Mouse (Mus musculus): ENCODE data around the gene Obscn. TPM values are rescaled to one million over a fixed set of nuclear protein-coding genes. Genes with fewer than 3 reads are reported as not detected.
A peak's percentile ranks its signal among the peaks of the same experiment; 100 is the strongest.

The Obscn gene
- polyA plus RNA-seq, 1 experiment from 2014 or later = 0.31 TPM

GRCm38 (mm10) chr11:58981541-58982447, 154.4 kb downstream of the Obscn start:
- TF ChIP-seq EP300 (IDR thresholded peaks at IDR 0.05; ENCODE audit: low read depth) = no peak
- peak; percentile 78 for TF ChIP-seq CTCF (IDR thresholded peaks at IDR 0.05; ENCODE audit: low read depth)
- H3K4me1 ChIP-seq (ENCODE audit: insufficient read depth) = peaks cover 30% of the 10 kb centered on the region
- H3K36me3 ChIP-seq (replicated peaks; ENCODE audit: insufficient read depth, low read length) = peaks cover 46% of the 10 kb centered on the region
- H3K4me3 ChIP-seq (ENCODE audit: low read depth, low read length) = no peak overlapping the region
- peak; percentile 76 for DNase-seq
- 30% methylated on average over 14 of the region's 14 CpGs for WGBS (ENCODE audit: insufficient replicate concordance)
- peak; percentile 10 for ATAC-seq
- no peaks in the 10 kb centered on the region for H3K9me3 ChIP-seq (ENCODE audit: low read length)
- H3K9ac ChIP-seq (replicated peaks) = no peak overlapping the region
- no peaks in the 10 kb centered on the region for H3K27me3 ChIP-seq (ENCODE audit: insufficient read depth, low read length)
- H3K4me2 ChIP-seq (ENCODE audit: low read depth, low read length) = peak overlapping the region; percentile 93
- H3K27ac ChIP-seq (ENCODE audit: low read depth) = peak overlapping the region; percentile 86

- H3K4me3 ChIP-seq (ENCODE audit: low read depth, low read length) = peak overlapping the region; percentile 83
- peaks cover 33% of the 10 kb centered on the region for H3K36me3 ChIP-seq (replicated peaks; ENCODE audit: insufficient read depth, low read length)
- H3K27ac ChIP-seq (ENCODE audit: low read depth) = peak overlapping the region; percentile 91
- DNase-seq (no peak), ATAC-seq (no peak)
- H3K9ac ChIP-seq (replicated peaks) = peak overlapping the region; percentile 26; the same call in 1 of the 2 replicates
- peaks cover 33% of the 10 kb centered on the region for H3K4me1 ChIP-seq (ENCODE audit: insufficient read depth)
- H3K9me3 ChIP-seq (ENCODE audit: low read length) = no peaks in the 10 kb centered on the region
- 60% methylated on average over 5 of the region's 5 CpGs for WGBS (ENCODE audit: insufficient replicate concordance)
- H3K27me3 ChIP-seq (ENCODE audit: insufficient read depth, low read length) = no peaks in the 10 kb centered on the region
- TF ChIP-seq EP300 (IDR thresholded peaks at IDR 0.05; ENCODE audit: low read depth) (no peak), CTCF (IDR thresholded peaks at IDR 0.05; ENCODE audit: low read depth) (no peak)
- H3K4me2 ChIP-seq (ENCODE audit: low read depth, low read length) = peak overlapping the region; percentile 93
Measured at GRCm38 (mm10) chr11:58980381-58980990, 155.7 kb downstream of the Obscn start.

- Histone ChIP-seq H3K27ac (ENCODE audit: low read depth) (peak overlapping the region; percentile 91), H3K9me3 (ENCODE audit: low read length) (no peaks in the 10 kb centered on the region), H3K4me1 (ENCODE audit: insufficient read depth) (peaks cover 33% of the 10 kb centered on the region), H3K9ac (replicated peaks) (peak overlapping the region; percentile 91), H3K36me3 (replicated peaks; ENCODE audit: insufficient read depth, low read length) (peaks cover 26% of the 10 kb centered on the region), H3K4me3 (ENCODE audit: low read depth, low read length) (peak overlapping the region; percentile 83), H3K27me3 (ENCODE audit: insufficient read depth, low read length) (no peaks in the 10 kb centered on the region), H3K4me2 (ENCODE audit: low read depth, low read length) (peak overlapping the region; percentile 93)
- DNase-seq (peak; percentile 60), ATAC-seq (peak; percentile 75)
- 45% methylated on average over 7 of the region's 7 CpGs for WGBS (ENCODE audit: insufficient replicate concordance)
- no peak for TF ChIP-seq EP300 (IDR thresholded peaks at IDR 0.05; ENCODE audit: low read depth)
- no peak for TF ChIP-seq CTCF (IDR thresholded peaks at IDR 0.05; ENCODE audit: low read depth)
Measured at GRCm38 (mm10) chr11:58979661-58980060, 156.5 kb downstream of the Obscn start.

GRCm38 (mm10) chr11:58979183-58979582, 157.0 kb downstream of the Obscn start:
- Histone ChIP-seq H3K4me2 (ENCODE audit: low read depth, low read length) (peak overlapping the region; percentile 93), H3K4me1 (ENCODE audit: insufficient read depth) (peaks cover 33% of the 10 kb centered on the region), H3K36me3 (replicated peaks; ENCODE audit: insufficient read depth, low read length) (peaks cover 22% of the 10 kb centered on the region), H3K27ac (ENCODE audit: low read depth) (peak overlapping the region; percentile 91), H3K9me3 (ENCODE audit: low read length) (no peaks in the 10 kb centered on the region), H3K27me3 (ENCODE audit: insufficient read depth, low read length) (no peaks in the 10 kb centered on the region), H3K4me3 (ENCODE audit: low read depth, low read length) (peak overlapping the region; percentile 83), H3K9ac (replicated peaks) (peak overlapping the region; percentile 91)
- peak; percentile 53 for ATAC-seq
- WGBS (ENCODE audit: insufficient replicate concordance) = 21% methylated on average over 3 of the region's 3 CpGs
- no peak for DNase-seq
- TF ChIP-seq EP300 (IDR thresholded peaks at IDR 0.05; ENCODE audit: low read depth) (peak; percentile 32; the same call in 1 of the 2 replicates), CTCF (IDR thresholded peaks at IDR 0.05; ENCODE audit: low read depth) (no peak)

GRCm38 (mm10) chr11:58978706-58979030, 157.5 kb downstream of the Obscn start:
- Histone ChIP-seq H3K9me3 (ENCODE audit: low read length) (no peaks in the 10 kb centered on the region), H3K4me3 (ENCODE audit: low read depth, low read length) (peak overlapping the region; percentile 83), H3K4me1 (ENCODE audit: insufficient read depth) (peaks cover 33% of the 10 kb centered on the region), H3K27me3 (ENCODE audit: insufficient read depth, low read length) (no peaks in the 10 kb centered on the region), H3K4me2 (ENCODE audit: low read depth, low read length) (peak overlapping the region; percentile 93), H3K36me3 (replicated peaks; ENCODE audit: insufficient read depth, low read length) (peaks cover 17% of the 10 kb centered on the region), H3K9ac (replicated peaks) (peak overlapping the region; percentile 91), H3K27ac (ENCODE audit: low read depth) (peak overlapping the region; percentile 91)
- WGBS (ENCODE audit: insufficient replicate concordance) = 1% methylated on average over 5 of the region's 5 CpGs
- TF ChIP-seq EP300 (IDR thresholded peaks at IDR 0.05; ENCODE audit: low read depth) = no peak
- TF ChIP-seq CTCF (IDR thresholded peaks at IDR 0.05; ENCODE audit: low read depth) = no peak
- DNase-seq (no peak), ATAC-seq (peak; percentile 7; the same call in 1 of the 2 replicates)

Data from liver, postnatal 0 days (tissue).